Mouse (Mus musculus) splenic B cell, adult 2 months (primary cell): ENCODE measurements around the gene Chst13.

Experiments used
- DNase-seq: peaks from one replicate; pipeline ENCODE4 v3.0.0-alpha.2; 2011; ENCODE audit warnings: low read depth, low spot score
- H3K27me3 ChIP-seq: 2 replicates; pipeline ENCODE4 v1.6.1; 2012; ENCODE audit warnings: mild to moderate bottlenecking, low read length, moderate library complexity, mixed read lengths; ENCODE audit not compliant: control insufficient read depth, poor library complexity, insufficient read depth, severe bottlenecking
- H3K36me3 ChIP-seq: 2 replicates; pipeline ENCODE4 v1.6.1; 2012; ENCODE audit warnings: mild to moderate bottlenecking, low read length, moderate library complexity, mixed read lengths; ENCODE audit not compliant: control insufficient read depth, poor library complexity, insufficient read depth, severe bottlenecking

Gene Chst13

DNA sequence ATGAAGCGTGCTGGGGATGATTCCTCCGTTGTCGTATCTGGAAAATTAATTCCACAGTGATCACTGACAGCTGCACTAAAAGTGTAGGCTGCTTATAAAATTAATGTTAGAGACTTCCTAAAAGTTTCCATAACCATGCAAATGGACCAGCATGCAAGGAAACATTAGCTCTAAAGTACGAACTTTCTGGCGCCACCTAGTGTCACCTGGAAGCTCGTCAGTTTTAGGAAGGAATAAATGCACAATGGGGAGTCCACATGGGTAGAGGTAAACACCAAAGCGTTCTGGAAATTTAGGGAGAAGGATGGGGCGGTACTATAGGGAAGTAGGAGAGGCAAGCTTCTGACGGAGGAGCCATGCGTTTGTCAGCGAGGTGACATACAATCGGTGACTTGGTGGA is 36.7 kb downstream of the Chst13 start:
- Histone ChIP-seq H3K36me3 (no peaks in the 10 kb centered on the region), H3K27me3 (no peaks in the 10 kb centered on the region)
- DNase-seq: no peak
